Mouse (Mus musculus) embryonic facial prominence, embryonic 14.5 days (tissue): ENCODE data around the gene Tmem11. TPM values are rescaled to one million over a fixed set of nuclear protein-coding genes. Genes with fewer than 3 reads are reported as not detected.

ENCODE experiments used
- ATAC-seq: fragments of 200-750 bp; cut with Nextera tagmentation; 2 replicates; pipeline ENCODE4 v1.8.0; 2017; ENCODE audit warnings: low read depth, moderate number of reproducible peaks, moderate TSS enrichment
- DNase-seq: peaks from one replicate; pipeline ENCODE4 v3.0.0-alpha.2; 2015; ENCODE audit warnings: low spot score
- H3K27ac ChIP-seq: fragments of 300-500 bp; sonication (generic); replicated peaks from 2 replicates; pipeline ENCODE4 v1.5.1; 2014; ENCODE audit warnings: low read depth, mild to moderate bottlenecking, low read length, moderate library complexity
- H3K27me3 ChIP-seq: fragments of 300-500 bp; sonication (generic); replicated peaks from 2 replicates; pipeline ENCODE4 v1.6.1; 2014; ENCODE audit warnings: low read length; ENCODE audit not compliant: control insufficient read depth, insufficient read depth
- H3K36me3 ChIP-seq: fragments of 300-500 bp; sonication (generic); 2 replicates; pipeline ENCODE4 v1.6.1; 2014; ENCODE audit warnings: low read length, mixed read lengths; ENCODE audit not compliant: control insufficient read depth, insufficient read depth
- H3K4me1 ChIP-seq: fragments of 300-500 bp; sonication (generic); 2 replicates; pipeline ENCODE4 v1.6.1; 2014; ENCODE audit warnings: antibody characterized with exemption, low read length; ENCODE audit not compliant: control insufficient read depth, insufficient read depth
- H3K4me2 ChIP-seq: fragments of 300-500 bp; sonication (generic); 2 replicates; pipeline ENCODE4 v1.6.1; 2014; ENCODE audit warnings: low read depth, mild to moderate bottlenecking, low read length, moderate library complexity, mixed read lengths
- H3K4me3 ChIP-seq: fragments of 300-500 bp; sonication (generic); 2 replicates; pipeline ENCODE4 v1.5.1; 2014; ENCODE audit warnings: low read depth, mild to moderate bottlenecking, low read length
- H3K9ac ChIP-seq: fragments of 300-500 bp; sonication (generic); 2 replicates; pipeline ENCODE4 v1.6.1; 2014; ENCODE audit warnings: low read depth, mild to moderate bottlenecking, low read length, moderate library complexity, mixed read lengths
- H3K9me3 ChIP-seq: fragments of 300-500 bp; sonication (generic); 2 replicates; pipeline ENCODE4 v1.6.1; 2016; ENCODE audit warnings: low read length; ENCODE audit not compliant: control insufficient read depth
- WGBS: fragments of 180-500 bp; shearing (Covaris S2); extraction: QIAGEN DNeasy Blood & Tissue Kit; methylation state at CpG from one replicate; pipeline ENCODE4 v1.1.7; 2014; 5-methylcytosine and 5-hydroxymethylcytosine counted together
- polyA plus RNA-seq: library from polyadenylated mRNA; unstranded; fragments of >200 nt; fragmentation: Nextera tagmentation; extraction: Ambion mirVana; gene quantifications from 2 replicates; pipeline ENCODE4 v1.2.1, GENCODE M21; 2014

Tmem11 gene
- polyA plus RNA-seq, 1 experiment from 2014 or later, result 61.6 TPM

- peak overlapping the region; percentile 76 for H3K27ac ChIP-seq
- H3K4me2 ChIP-seq, result peak overlapping the region; percentile 92
- DNase-seq, result peak; percentile 95
- ATAC-seq, result peak; percentile 94
- peak overlapping the region; percentile 79 for H3K9ac ChIP-seq
- H3K27me3 ChIP-seq, result no peaks in the 10 kb centered on the region
- WGBS, result under 1% methylated on average over 45 of the region's 86 CpGs
- H3K36me3 ChIP-seq, result no peaks in the 10 kb centered on the region
- H3K4me3 ChIP-seq, result peak overlapping the region; percentile 69
- no peaks in the 10 kb centered on the region for H3K9me3 ChIP-seq
- peaks cover 18% of the 10 kb centered on the region for H3K4me1 ChIP-seq
Observed at GRCm38 (mm10) chr11:60913301-60914196, 34.5 kb upstream of the Tmem11 start.

GRCm38 (mm10) chr11:60912525-60912973 is 33.5 kb upstream of the Tmem11 start:
- H3K36me3 ChIP-seq, result no peaks in the 10 kb centered on the region
- ATAC-seq (no peak), DNase-seq (no peak)
- H3K9ac ChIP-seq, result peak overlapping the region; percentile 79
- no peaks in the 10 kb centered on the region for H3K9me3 ChIP-seq
- H3K4me1 ChIP-seq, result peaks cover 18% of the 10 kb centered on the region
- H3K27me3 ChIP-seq, result no peaks in the 10 kb centered on the region
- peak overlapping the region; percentile 92 for H3K4me2 ChIP-seq
- H3K4me3 ChIP-seq, result peak overlapping the region; percentile 69
- H3K27ac ChIP-seq, result no peak overlapping the region
- 35% methylated on average over 7 of the region's 7 CpGs for WGBS

GRCm38 (mm10) chr11:60909626-60910025 is 30.6 kb upstream of the Tmem11 start:
- no peak for ATAC-seq
- peaks cover 21% of the 10 kb centered on the region for H3K36me3 ChIP-seq

GRCm38 (mm10) chr11:60908073-60908472 is 29.0 kb upstream of the Tmem11 start:
- DNase-seq (no peak), ATAC-seq (no peak)
- no peak overlapping the region for H3K4me2 ChIP-seq
- WGBS, result 69% methylated on average over 3 of the region's 3 CpGs
- no peak overlapping the region for H3K27ac ChIP-seq
- no peaks in the 10 kb centered on the region for H3K9me3 ChIP-seq
- H3K36me3 ChIP-seq, result peaks cover 35% of the 10 kb centered on the region
- no peak overlapping the region for H3K4me3 ChIP-seq
- H3K4me1 ChIP-seq, result peaks cover 8% of the 10 kb centered on the region
- no peak overlapping the region for H3K9ac ChIP-seq
- H3K27me3 ChIP-seq, result no peaks in the 10 kb centered on the region

More at GRCm38 (mm10) chr11:60909626-60910025, 30.6 kb upstream of the Tmem11 start:
- no peaks in the 10 kb centered on the region for H3K9me3 ChIP-seq
- DNase-seq, result no peak
- H3K27me3 ChIP-seq, result no peaks in the 10 kb centered on the region
- peaks cover 16% of the 10 kb centered on the region for H3K4me1 ChIP-seq
- 65% methylated on average over 1 of the region's 1 CpGs for WGBS
- H3K4me3 ChIP-seq, result no peak overlapping the region
- H3K9ac ChIP-seq, result no peak overlapping the region
- no peak overlapping the region for H3K27ac ChIP-seq
- no peak overlapping the region for H3K4me2 ChIP-seq

GRCm38 (mm10) chr11:60906449-60906848 is 27.4 kb upstream of the Tmem11 start:
- Histone ChIP-seq H3K9me3 (no peaks in the 10 kb centered on the region), H3K4me3 (no peak overlapping the region), H3K4me2 (no peak overlapping the region), H3K4me1 (no peaks in the 10 kb centered on the region), H3K36me3 (peaks cover 35% of the 10 kb centered on the region), H3K27ac (no peak overlapping the region), H3K27me3 (no peaks in the 10 kb centered on the region), H3K9ac (no peak overlapping the region)
- no peak for ATAC-seq
- 92% methylated on average over 1 of the region's 4 CpGs for WGBS
- no peak for DNase-seq

- H3K27me3 ChIP-seq, result no peaks in the 10 kb centered on the region
- ATAC-seq (no peak), DNase-seq (no peak)
- no peak overlapping the region for H3K9ac ChIP-seq
- no peak overlapping the region for H3K27ac ChIP-seq
- H3K4me1 ChIP-seq, result no peaks in the 10 kb centered on the region
- peaks cover 35% of the 10 kb centered on the region for H3K36me3 ChIP-seq
- H3K4me3 ChIP-seq, result no peak overlapping the region
- H3K9me3 ChIP-seq, result no peaks in the 10 kb centered on the region
- WGBS, result 92% methylated on average over 10 of the region's 10 CpGs
- H3K4me2 ChIP-seq, result no peak overlapping the region
Observed at GRCm38 (mm10) chr11:60905407-60906120, 26.5 kb upstream of the Tmem11 start.

- Histone ChIP-seq H3K27me3 (no peaks in the 10 kb centered on the region), H3K27ac (no peak overlapping the region), H3K4me2 (no peak overlapping the region), H3K9me3 (no peaks in the 10 kb centered on the region), H3K9ac (no peak overlapping the region), H3K4me3 (no peak overlapping the region), H3K4me1 (no peaks in the 10 kb centered on the region), H3K36me3 (peaks cover 35% of the 10 kb centered on the region)
- no peak for ATAC-seq
- WGBS, result 90% methylated on average over 5 of the region's 6 CpGs
- DNase-seq, result no peak
Observed at GRCm38 (mm10) chr11:60903661-60904061, 24.6 kb upstream of the Tmem11 start.

GRCm38 (mm10) chr11:60902486-60902885 is 23.4 kb upstream of the Tmem11 start:
- no peak for ATAC-seq
- H3K4me3 ChIP-seq, result no peak overlapping the region
- 26% methylated on average over 4 of the region's 4 CpGs for WGBS

More at GRCm38 (mm10) chr11:60902486-60902885, 23.4 kb upstream of the Tmem11 start:
- Histone ChIP-seq H3K4me1 (no peaks in the 10 kb centered on the region), H3K27me3 (no peaks in the 10 kb centered on the region), H3K27ac (no peak overlapping the region), H3K9me3 (no peaks in the 10 kb centered on the region), H3K36me3 (peaks cover 35% of the 10 kb centered on the region), H3K4me2 (no peak overlapping the region), H3K9ac (no peak overlapping the region)
- no peak for DNase-seq
